Comparison of ENCODE assay signal across 31 mouse cellular contexts in genomic region chr15:84989771-84990170, GRCm38 (mm10). TPM values are rescaled to one million over a fixed set of nuclear protein-coding genes. Genes with fewer than 3 reads are reported as not detected.
DNase-seq lines count a peak whose midpoint lies in the region; ATAC-seq and TF ChIP-seq lines count a peak whose summit lies in the region.
"Had no signal": no experiment of that assay in that cellular context is flagged by ENCODE, and none has a peak within 500 bp of the region (broad histone marks: within the 10 kb centered on the region; RNA-seq: fewer than 3 reads in every experiment).

No protein-coding gene starts in this region.

- WGBS in forebrain, embryonic 14.5 days: 33% methylated on average over 7 of the region's 7 CpGs
- 69% methylated on average over 7 of the region's 7 CpGs for WGBS in forebrain, embryonic 11.5 days
- 16% methylated on average over 7 of the region's 7 CpGs for WGBS in midbrain, postnatal 0 days
- WGBS in midbrain, embryonic 10.5 days: 71% methylated on average over 7 of the region's 7 CpGs
- WGBS in lung, adult 2 months: 74% methylated on average over 7 of the region's 7 CpGs

- peaks cover 22% of the 10 kb centered on the region; the same call in 1 of the 2 replicates for H3K4me1 ChIP-seq in forebrain, embryonic 14.5 days (ENCODE audit: control insufficient read depth, insufficient read depth, low read length)
- H3K4me1 ChIP-seq in forebrain, embryonic 11.5 days (replicated peaks; ENCODE audit: control insufficient read depth, insufficient read depth, low read length): peaks cover 4% of the 10 kb centered on the region; the same call in 1 of the 2 replicates
- peaks cover 15% of the 10 kb centered on the region for H3K4me1 ChIP-seq in midbrain, postnatal 0 days (ENCODE audit: insufficient read depth, low read length)
- H3K4me1 ChIP-seq in midbrain, embryonic 10.5 days: peaks cover 41% of the 10 kb centered on the region
- no peaks in the 10 kb centered on the region for H3K4me1 ChIP-seq in lung, adult 2 months (ENCODE audit: control insufficient read depth, insufficient read depth, low read length)

- H3K27me3 ChIP-seq in forebrain, embryonic 14.5 days (replicated peaks; ENCODE audit: control insufficient read depth, insufficient read depth, low read length): no peaks in the 10 kb centered on the region
- H3K27me3 ChIP-seq in forebrain, embryonic 11.5 days (ENCODE audit: control insufficient read depth, insufficient read depth, low read length): no peaks in the 10 kb centered on the region
- H3K27me3 ChIP-seq in midbrain, postnatal 0 days (ENCODE audit: insufficient read depth, low read length): no peaks in the 10 kb centered on the region
- peaks cover 17% of the 10 kb centered on the region for H3K27me3 ChIP-seq in midbrain, embryonic 10.5 days (ENCODE audit: low read depth, poor library complexity, severe bottlenecking)
- H3K27me3 ChIP-seq: neural tube, embryonic 15.5 days; Patski had no signal

- no peak for ATAC-seq in forebrain, embryonic 14.5 days
- ATAC-seq in forebrain, embryonic 11.5 days (replicated peaks; ENCODE audit: low FRiP score): no peak
- no peak for ATAC-seq in midbrain, postnatal 0 days (ENCODE audit: low FRiP score)
- ATAC-seq: intestine, postnatal 0 days; Patski had no signal

- no peak overlapping the region for H3K4me2 ChIP-seq in forebrain, embryonic 14.5 days (ENCODE audit: low read length)
- no peak overlapping the region for H3K4me2 ChIP-seq in forebrain, embryonic 11.5 days (ENCODE audit: low read depth, low read length, severe bottlenecking)
- H3K4me2 ChIP-seq in midbrain, postnatal 0 days (ENCODE audit: low read depth, low read length, poor library complexity, severe bottlenecking): no peak overlapping the region
- H3K4me2 ChIP-seq: heart, embryonic 11.5 days; hindbrain, embryonic 13.5 days; limb, embryonic 15.5 days; liver, embryonic 13.5 days; lung, embryonic 14.5 days; neural tube, embryonic 15.5 days had no signal

- no peak for TF ChIP-seq CTCF in layer of hippocampus, adult 2 months (conservative IDR thresholded peaks at IDR 0.05)
- TF ChIP-seq CTCF in midbrain, postnatal 0 days (IDR thresholded peaks at IDR 0.05): no peak
- TF ChIP-seq CTCF in lung, adult 2 months (IDR thresholded peaks at IDR 0.05; ENCODE audit: insufficient read depth, low read length): no peak

- TF ChIP-seq POLR2A in lung, adult 2 months (IDR thresholded peaks at IDR 0.05; ENCODE audit: borderline replicate concordance, extremely low read depth, low read depth, low read length): no peak

- DNase-seq in forebrain, embryonic 14.5 days (ENCODE audit: low spot score): peak; percentile 65
- no peak for DNase-seq in forebrain, embryonic 11.5 days (ENCODE audit: low spot score)
- DNase-seq in layer of hippocampus, adult 2 months (ENCODE audit: low spot score in 2 of 2): no peak
- no peak for DNase-seq in layer of hippocampus, adult 9-10 months (ENCODE audit: low spot score)
- DNase-seq in midbrain, postnatal 0 days (ENCODE audit: low spot score): peak; percentile 30
- DNase-seq in midbrain, embryonic 10.5 days (ENCODE audit: low spot score): no peak
- DNase-seq in lung, adult 2 months: no peak
- DNase-seq: adrenal gland, postnatal 10 days; cerebellum, adult 8-10 months; cerebellum, postnatal 36 days; gastrocnemius, adult 2 months; gastrocnemius, postnatal 36 days; heart, adult 18-20 months; heart, postnatal 36 days; kidney, adult 9 months; kidney, postnatal 10 days; liver, embryonic 13.5 days; lung, embryonic 14.5 days; lung, postnatal 14 days; retina, postnatal 1 day; thymus, adult 2 months; thymus, postnatal 36 days had no signal

- no peaks in the 10 kb centered on the region for H3K9me3 ChIP-seq in forebrain, embryonic 14.5 days (replicated peaks; ENCODE audit: control insufficient read depth, low read length)
- H3K9me3 ChIP-seq in forebrain, embryonic 11.5 days (ENCODE audit: control insufficient read depth, low read length): no peaks in the 10 kb centered on the region
- H3K9me3 ChIP-seq in midbrain, postnatal 0 days (ENCODE audit: low read length): no peaks in the 10 kb centered on the region
- no peaks in the 10 kb centered on the region for H3K9me3 ChIP-seq in midbrain, embryonic 10.5 days (replicated peaks)
- H3K9me3 ChIP-seq: hindbrain, embryonic 13.5 days; limb, embryonic 10.5 days; limb, embryonic 15.5 days; liver, embryonic 13.5 days; neural tube, embryonic 15.5 days had no signal

- no peak overlapping the region for H3K4me3 ChIP-seq in forebrain, embryonic 14.5 days (ENCODE audit: low read depth, low read length)
- H3K4me3 ChIP-seq in forebrain, embryonic 11.5 days (ENCODE audit: low read depth, low read length): no peak overlapping the region
- no peak overlapping the region for H3K4me3 ChIP-seq in layer of hippocampus, adult 2 months
- H3K4me3 ChIP-seq in midbrain, postnatal 0 days (ENCODE audit: low read depth, low read length): no peak overlapping the region
- H3K4me3 ChIP-seq in midbrain, embryonic 10.5 days: no peak overlapping the region
- H3K4me3 ChIP-seq in lung, adult 2 months (replicated peaks; ENCODE audit: extremely low read depth, low read depth, low read length): no peak overlapping the region
- H3K4me3 ChIP-seq: gastrocnemius, adult 2 months; hindbrain, embryonic 13.5 days; limb, embryonic 10.5 days; limb, embryonic 15.5 days; liver, embryonic 13.5 days; neural tube, embryonic 15.5 days had no signal

- H3K36me3 ChIP-seq in forebrain, embryonic 14.5 days (ENCODE audit: control insufficient read depth, insufficient read depth, low read length): no peaks in the 10 kb centered on the region
- H3K36me3 ChIP-seq in forebrain, embryonic 11.5 days (ENCODE audit: control insufficient read depth, insufficient read depth, low read length): no peaks in the 10 kb centered on the region
- no peaks in the 10 kb centered on the region for H3K36me3 ChIP-seq in midbrain, postnatal 0 days (ENCODE audit: insufficient read depth, low read length)
- peaks cover 4% of the 10 kb centered on the region; the same call in 1 of the 2 replicates for H3K36me3 ChIP-seq in midbrain, embryonic 10.5 days
- H3K36me3 ChIP-seq: hindbrain, embryonic 13.5 days; limb, embryonic 10.5 days; limb, embryonic 15.5 days; liver, embryonic 13.5 days; neural tube, embryonic 15.5 days had no signal

- H3K9ac ChIP-seq in forebrain, embryonic 14.5 days (ENCODE audit: low read length): no peak overlapping the region
- no peak overlapping the region for H3K9ac ChIP-seq in forebrain, embryonic 11.5 days (ENCODE audit: low read length)
- H3K9ac ChIP-seq in midbrain, postnatal 0 days (replicated peaks; ENCODE audit: low read length, poor library complexity, severe bottlenecking): no peak overlapping the region
- H3K9ac ChIP-seq: hindbrain, embryonic 13.5 days; limb, embryonic 15.5 days; liver, embryonic 13.5 days; lung, embryonic 14.5 days; neural tube, embryonic 15.5 days had no signal

- no peak overlapping the region for H3K27ac ChIP-seq in forebrain, embryonic 14.5 days (ENCODE audit: low read depth, low read length)
- no peak overlapping the region for H3K27ac ChIP-seq in forebrain, embryonic 11.5 days (ENCODE audit: low read depth, low read length)
- peak overlapping the region; percentile 91 for H3K27ac ChIP-seq in layer of hippocampus, adult 2 months
- no peak overlapping the region for H3K27ac ChIP-seq in midbrain, postnatal 0 days (ENCODE audit: low read depth, low read length)
- no peak overlapping the region for H3K27ac ChIP-seq in midbrain, embryonic 10.5 days (replicated peaks)
- H3K27ac ChIP-seq: hindbrain, embryonic 13.5 days; limb, embryonic 10.5 days; limb, embryonic 15.5 days; liver, embryonic 13.5 days; neural tube, embryonic 15.5 days had no signal

RNA-seq across cellular contexts. Expression of gene 5031439G07Rik, which starts 1.4 kb away (rescaled TPM):
- 14.1 and 16.1 TPM in 2 replicates for polyA plus RNA-seq in forebrain, embryonic 14.5 days (2014; fragmentation: Nextera tagmentation; extraction: Ambion mirVana)
- polyA plus RNA-seq in forebrain, embryonic 11.5 days (2014; fragmentation: Nextera tagmentation; extraction: Ambion mirVana): 16.2 and 28.6 TPM in 2 replicates
- total RNA-seq in layer of hippocampus, adult 2 months (2021): 10 to 100 TPM; 85.0 to 95.0 TPM
- total RNA-seq in midbrain, postnatal 0 days (2014; rRNA removed): 127 and 131 TPM in 2 replicates
- polyA plus RNA-seq in midbrain, postnatal 0 days (2015; fragmentation: Nextera tagmentation; extraction: Ambion mirVana): 22.2 and 23.4 TPM in 2 replicates
- 10.1 and 10.8 TPM in 2 replicates for polyA plus RNA-seq in midbrain, embryonic 10.5 days (2016; fragmentation: Nextera tagmentation; extraction: Ambion mirVana)
- polyA plus RNA-seq in lung, adult 2 months (2012; rRNA removed): 17.1 and 23.2 TPM in 2 replicates

RNA-seq across cellular contexts. Expression of gene Upk3a, which starts 27.2 kb away (rescaled TPM):
- polyA plus RNA-seq in forebrain, embryonic 14.5 days (2014; fragmentation: Nextera tagmentation; extraction: Ambion mirVana): 1.1 and 1.3 TPM in 2 replicates
- not detected in 2 replicates for polyA plus RNA-seq in forebrain, embryonic 11.5 days (2014; fragmentation: Nextera tagmentation; extraction: Ambion mirVana)
- total RNA-seq in layer of hippocampus, adult 2 months (2021): not detected
- total RNA-seq in midbrain, postnatal 0 days (2014; rRNA removed): 0.28 and 0.66 TPM in 2 replicates
- polyA plus RNA-seq in midbrain, postnatal 0 days (2015; fragmentation: Nextera tagmentation; extraction: Ambion mirVana): 3.0 and 3.6 TPM in 2 replicates
- 0.16 TPM in 1 of 2 replicates, not detected in the other for polyA plus RNA-seq in midbrain, embryonic 10.5 days (2016; fragmentation: Nextera tagmentation; extraction: Ambion mirVana)
- 2.0 and 3.0 TPM in 2 replicates for polyA plus RNA-seq in lung, adult 2 months (2012; rRNA removed)
- total RNA-seq: adrenal gland, postnatal 10 days; gastrocnemius, adult 2 months; gastrocnemius, postnatal 36 days; heart, adult 18-20 months; heart, postnatal 36 days; MEL had no signal
- polyA plus RNA-seq: embryonic facial prominence, embryonic 11.5 days; heart, embryonic 11.5 days; limb, embryonic 10.5 days; liver, embryonic 13.5 days; Patski had no signal

RNA-seq across cellular contexts. Expression of gene Fam118a, which starts 39.0 kb away (rescaled TPM):
- polyA plus RNA-seq in forebrain, embryonic 14.5 days (2014; fragmentation: Nextera tagmentation; extraction: Ambion mirVana): 29.2 and 29.4 TPM in 2 replicates
- polyA plus RNA-seq in forebrain, embryonic 11.5 days (2014; fragmentation: Nextera tagmentation; extraction: Ambion mirVana): 25.3 and 27.4 TPM in 2 replicates
- 10 to 100 TPM; 26.9 to 35.9 TPM for total RNA-seq in layer of hippocampus, adult 2 months (2021)
- total RNA-seq in midbrain, postnatal 0 days (2014; rRNA removed): 18.0 and 21.0 TPM in 2 replicates
- 29.5 TPM in 2 replicates for polyA plus RNA-seq in midbrain, postnatal 0 days (2015; fragmentation: Nextera tagmentation; extraction: Ambion mirVana)
- 33.1 and 34.9 TPM in 2 replicates for polyA plus RNA-seq in midbrain, embryonic 10.5 days (2016; fragmentation: Nextera tagmentation; extraction: Ambion mirVana)
- polyA plus RNA-seq in lung, adult 2 months (2012; rRNA removed): 6.7 and 7.0 TPM in 2 replicates

Comparison
In these comparisons a context has a peak if more than half of its experiments do, and no peak if none do; other contexts are left out.
1. DNase-seq: peak in forebrain, embryonic 14.5 days (single experiment) and midbrain, postnatal 0 days (single experiment); none in forebrain, embryonic 11.5 days (single experiment), layer of hippocampus, adult 2 months (0 of 2), layer of hippocampus, adult 9-10 months (single experiment), midbrain, embryonic 10.5 days (single experiment) and lung, adult 2 months (single experiment).